Mouse (Mus musculus) frontal cortex, adult (tissue): ENCODE data around the gene Tssk3.
A peak's percentile ranks its signal among the peaks of the same experiment; 100 is the strongest.
"Not testable (repeated sequence)": the region's sequence is repeated elsewhere in the genome, so short reads cannot be mapped to it uniquely, and the experiment has no call there.

ENCODE experiments used
- ATAC-seq: cut with Nextera tagmentation; 2 replicates; pipeline ENCODE4 v1.9.2; 2017; ENCODE audit warnings: mild to moderate bottlenecking, moderate library complexity, mixed read lengths; ENCODE audit not compliant: low TSS enrichment

The Tssk3 gene

DNA sequence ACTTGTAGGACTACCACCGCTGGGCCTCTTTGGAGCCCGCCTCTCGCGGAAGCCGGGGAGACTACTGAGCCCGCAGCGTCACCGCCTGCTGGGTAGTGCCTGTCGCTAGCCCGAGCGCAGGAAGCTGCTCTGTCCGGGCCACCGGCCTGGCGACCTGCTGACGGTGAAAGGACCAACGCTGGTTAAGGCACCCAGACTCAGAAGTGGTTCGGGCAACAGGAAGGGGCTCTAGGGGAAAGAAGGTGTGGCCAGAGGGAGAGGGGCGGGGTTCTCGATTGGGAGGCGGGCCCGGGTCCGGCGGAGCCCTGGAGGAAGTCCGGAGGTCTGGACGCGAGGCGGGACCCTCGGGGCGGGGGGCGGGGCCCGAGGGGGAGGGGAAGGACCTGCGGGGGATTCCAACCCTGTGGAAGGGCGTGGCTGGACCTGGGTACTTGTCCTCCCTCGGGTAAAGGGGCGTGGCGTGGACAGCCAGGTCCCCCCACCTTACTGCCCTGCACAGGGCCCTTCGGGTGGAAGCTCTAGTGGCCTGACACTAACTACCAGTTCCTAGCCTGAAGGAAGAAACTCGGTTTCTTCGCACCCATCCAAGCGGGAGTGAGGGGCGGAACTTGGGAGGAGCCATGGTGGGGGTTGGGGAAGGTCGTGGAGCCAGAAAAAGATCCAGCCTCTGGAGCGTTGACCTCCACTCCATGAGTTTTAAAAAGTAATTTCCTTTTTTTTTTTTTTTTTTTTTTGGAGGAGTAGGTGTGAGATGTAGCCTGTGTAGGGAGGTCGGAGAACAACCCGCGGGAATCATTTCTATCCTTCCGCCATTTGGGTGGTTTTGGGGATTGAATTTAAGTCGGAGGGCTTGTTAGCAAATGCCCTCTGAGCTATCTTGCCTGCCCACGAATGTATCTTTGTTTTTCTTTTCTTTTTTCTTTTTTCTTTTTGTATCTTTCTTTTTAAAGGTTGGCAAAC lies 10.1 kb upstream of the Tssk3 start:
- peak; percentile 52; the same call in 1 of the 2 replicates for ATAC-seq

GRCm38 (mm10) chr4:129500017-129500416 lies 9.2 kb upstream of the Tssk3 start:
- no peak for ATAC-seq

DNA sequence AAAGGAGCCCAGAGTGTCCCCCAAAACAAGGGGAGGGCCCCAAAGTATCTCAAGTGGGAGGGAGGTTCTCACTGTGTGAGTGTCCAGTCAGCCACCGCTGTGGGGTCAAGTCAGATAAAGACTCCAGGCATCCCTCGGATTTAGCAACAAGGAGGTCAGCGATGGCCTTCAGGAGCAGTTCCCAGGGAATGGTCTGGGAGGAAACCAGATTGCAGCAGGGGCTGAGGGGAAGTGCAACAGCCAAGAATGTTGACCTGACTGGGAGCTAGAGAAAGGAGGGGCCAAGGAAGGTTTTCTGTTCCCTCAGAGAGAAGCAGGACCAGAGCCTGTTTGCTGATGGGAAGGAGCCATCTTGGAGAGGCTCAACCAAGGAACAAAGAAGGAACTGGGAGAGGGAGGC lies 8.1 kb upstream of the Tssk3 start:
- ATAC-seq = no peak

GRCm38 (mm10) chr4:129496631-129497030 lies 5.8 kb upstream of the Tssk3 start:
- ATAC-seq = no peak

GRCm38 (mm10) chr4:129495672-129496562 lies 5.1 kb upstream of the Tssk3 start:
- peak; percentile 15; the same call in 1 of the 2 replicates for ATAC-seq

- no peak for ATAC-seq
These were observed 3.9 kb upstream of the Tssk3 start for GRCm38 (mm10) chr4:129494681-129495080.

DNA sequence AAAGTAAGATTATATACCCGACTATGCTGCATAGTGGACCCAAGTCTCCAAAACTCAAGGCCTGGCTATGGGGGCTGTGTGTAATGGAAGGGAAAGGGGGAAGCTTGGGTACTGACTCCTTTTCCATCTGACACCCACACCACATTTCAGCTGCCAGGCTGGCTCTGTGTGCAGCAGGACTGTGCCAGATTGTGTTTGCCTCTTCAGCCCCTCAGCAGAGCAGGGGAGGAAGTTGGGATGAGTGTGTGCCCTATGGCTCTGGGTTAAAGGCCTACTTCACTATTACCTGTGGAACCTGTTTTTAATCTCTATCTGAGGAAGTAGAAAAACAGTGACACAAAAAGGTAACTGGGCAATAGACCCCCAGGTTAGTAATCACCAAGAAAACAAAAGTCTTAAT lies 9.7 kb downstream of the Tssk3 start:
- no peak; the same call in 1 of the 2 replicates for ATAC-seq

- no peak for ATAC-seq
These were observed 11.0 kb downstream of the Tssk3 start for GRCm38 (mm10) chr4:129479863-129480262.

- no peak for ATAC-seq
These were observed 14.8 kb downstream of the Tssk3 start for GRCm38 (mm10) chr4:129476047-129476446.

DNA sequence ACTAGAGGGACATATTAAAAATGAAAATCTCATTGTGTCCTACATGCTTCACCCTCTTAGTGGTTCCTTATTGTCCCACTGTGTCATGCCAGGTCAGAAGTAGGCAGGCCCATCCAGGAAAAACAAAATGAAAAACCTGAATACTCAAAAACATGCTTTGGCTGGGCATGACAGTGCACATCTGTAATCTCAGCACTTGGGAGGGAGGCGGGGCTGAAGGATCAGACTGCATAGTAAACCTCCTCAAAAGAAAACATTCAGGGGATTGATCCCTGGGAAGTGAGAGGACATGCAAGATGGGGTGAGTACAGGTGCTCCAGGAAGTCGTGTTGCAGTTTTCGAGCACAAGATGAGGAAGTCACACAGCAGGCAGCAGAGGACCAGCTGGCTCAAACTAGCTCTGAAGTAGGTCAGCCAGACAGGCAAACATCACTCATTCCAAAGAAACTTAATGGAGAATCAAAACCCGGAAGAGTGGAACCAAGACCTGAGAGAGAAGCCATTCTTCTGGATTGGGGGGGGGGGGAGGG lies 26.5 kb downstream of the Tssk3 start:
- ATAC-seq = no peak

DNA sequence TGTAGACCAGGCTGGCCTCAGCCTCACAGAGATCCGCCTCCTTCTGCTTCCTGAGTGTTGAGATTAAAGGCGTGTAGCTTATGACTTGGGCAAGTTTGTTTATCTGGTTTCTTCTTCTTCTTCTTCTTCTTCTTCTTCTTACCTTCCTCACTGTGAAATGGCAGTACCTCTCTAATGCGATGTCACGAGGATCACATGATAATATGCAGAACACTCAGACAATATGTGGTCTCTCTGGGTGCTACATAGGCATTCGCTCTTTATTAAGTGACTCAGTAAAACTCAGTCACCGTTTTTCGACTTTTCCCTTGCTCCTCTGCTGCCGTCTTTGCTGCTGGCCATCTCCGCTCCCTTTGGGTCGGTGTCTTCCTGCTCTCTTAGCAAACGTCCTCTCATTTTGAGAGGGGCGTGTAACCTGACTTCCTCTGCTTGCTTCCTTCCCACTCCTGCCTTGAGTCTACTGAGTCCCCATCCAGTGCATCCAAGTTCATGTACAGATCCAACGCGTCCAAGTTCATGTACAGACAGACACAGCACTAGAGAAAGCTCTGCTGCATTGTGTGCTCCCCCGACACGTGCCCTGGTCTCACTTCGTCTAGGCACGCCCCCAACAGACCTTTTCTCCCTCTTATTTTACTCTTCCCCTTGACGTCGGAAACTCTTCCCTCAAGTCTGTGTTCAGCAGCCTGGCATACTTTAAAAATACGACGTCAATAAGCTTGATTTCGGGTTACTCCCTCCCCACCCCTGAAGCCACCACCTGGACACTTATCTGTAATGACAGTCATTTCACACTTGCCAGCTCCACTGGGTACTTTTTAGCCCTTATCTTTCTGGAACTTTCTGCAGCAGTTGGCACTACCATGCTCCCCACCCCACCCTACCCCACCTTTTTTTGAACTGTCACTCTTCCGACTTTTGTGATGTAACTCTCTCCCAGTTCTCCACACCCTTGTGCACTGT lies 27.4 kb downstream of the Tssk3 start:
- no peak for ATAC-seq

GRCm38 (mm10) chr4:129462118-129462517 lies 28.7 kb downstream of the Tssk3 start:
- no peak for ATAC-seq

DNA sequence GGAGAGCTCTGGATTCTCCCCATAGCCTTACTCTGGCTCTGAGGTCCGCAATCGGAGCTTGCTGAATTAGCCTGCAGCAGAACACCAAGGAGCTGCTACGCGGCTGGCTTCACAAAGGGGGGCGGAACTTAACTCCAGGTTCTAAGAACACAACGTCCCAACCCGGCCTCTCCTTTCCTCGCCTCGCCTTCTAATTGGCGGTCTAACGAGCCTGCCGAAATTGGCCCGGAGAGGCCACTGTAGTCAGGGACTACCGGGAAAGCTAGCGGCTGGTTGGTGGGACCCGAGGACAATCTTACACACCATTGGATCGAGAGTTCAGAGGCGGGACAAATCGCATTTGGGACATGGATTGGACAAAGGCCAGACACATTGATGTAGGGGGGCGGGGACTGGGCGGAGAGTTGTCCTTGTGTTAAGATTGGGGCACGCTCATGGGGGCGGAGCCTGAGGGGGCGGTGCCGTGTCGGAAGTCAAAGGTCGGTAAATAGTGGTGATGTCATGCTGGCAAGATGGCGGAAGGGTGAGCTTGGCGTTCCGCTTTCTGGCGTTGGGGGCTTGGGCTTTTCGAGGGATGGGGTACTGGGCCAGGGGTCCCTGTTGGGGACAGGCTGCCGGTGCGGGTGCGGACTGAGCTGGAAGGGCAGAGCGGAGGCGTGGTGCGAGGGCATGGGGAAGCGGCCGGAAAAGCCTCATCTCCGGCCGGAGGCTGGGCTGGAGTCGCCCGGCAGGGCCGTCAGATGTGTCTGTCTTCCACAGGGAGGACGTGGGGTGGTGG lies 29.4 kb downstream of the Tssk3 start, which contains the start of gene Bsdc1:
Bsdc1 (plus strand) TSS at position 399 of the 778 bp plus-strand sequence.
- peak; percentile 94 for ATAC-seq

DNA sequence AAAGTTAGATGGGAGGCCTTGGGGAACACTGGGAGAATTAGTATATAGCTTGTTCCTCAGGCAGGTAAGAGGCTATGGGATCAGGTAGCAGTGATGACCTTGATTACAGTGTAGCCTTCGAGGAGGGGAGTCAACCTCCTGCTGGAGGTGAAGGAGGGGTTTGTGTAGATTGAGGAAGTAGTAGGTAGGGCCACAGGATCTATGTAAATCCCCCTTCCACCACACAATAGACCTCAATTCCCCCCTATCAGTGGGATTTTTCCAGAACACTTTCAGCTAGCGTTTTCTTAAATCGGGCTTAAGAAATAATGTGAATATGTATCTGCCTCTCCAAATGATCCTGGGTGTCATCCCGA lies 30.0 kb downstream of the Tssk3 start:
- 0 out of 2 replicates have a peak, but pooled peaks have one; percentile 16 for ATAC-seq

- ATAC-seq = no peak
These were observed 31.1 kb downstream of the Tssk3 start for GRCm38 (mm10) chr4:129459726-129460125.

DNA sequence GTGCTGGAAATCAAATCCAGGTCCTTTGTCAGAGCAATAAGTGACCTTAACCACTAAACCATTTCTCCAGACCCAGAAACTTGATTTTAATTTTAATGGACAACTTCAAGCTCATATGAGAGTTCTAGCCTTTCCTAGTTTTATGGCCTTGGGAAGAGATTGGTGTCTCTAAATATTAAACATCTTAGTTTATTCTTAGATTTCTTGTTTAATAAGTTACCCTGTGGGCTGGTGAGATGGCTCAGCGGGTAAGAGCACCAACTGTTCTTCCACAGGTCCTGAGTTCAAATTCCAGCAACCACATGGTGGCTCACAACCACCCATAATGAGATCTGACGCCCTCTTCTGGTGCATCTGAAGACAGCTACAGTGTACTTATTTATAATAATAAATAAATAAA lies 33.5 kb downstream of the Tssk3 start:
- ATAC-seq = not testable (repeated sequence)

DNA sequence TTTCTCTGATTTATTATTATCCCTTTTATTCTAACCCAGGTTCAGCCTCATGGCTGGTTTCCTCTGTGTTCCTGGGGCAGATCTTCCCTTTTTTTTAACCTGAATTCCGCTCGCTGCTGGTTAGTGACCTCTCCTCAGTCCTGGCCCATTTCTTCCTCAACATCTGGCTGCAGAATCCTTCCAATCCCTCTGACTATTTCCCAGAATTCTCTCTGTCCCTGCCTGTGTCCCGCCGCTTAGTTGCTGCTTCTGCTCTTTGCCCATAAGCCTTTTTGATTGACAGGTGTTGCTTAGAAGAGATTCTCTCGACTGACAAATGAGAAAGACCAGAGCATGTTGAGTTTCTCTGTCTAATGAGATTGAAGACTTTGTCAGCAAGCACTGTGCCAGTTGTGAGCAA lies 34.7 kb downstream of the Tssk3 start:
- no peak for ATAC-seq

DNA sequence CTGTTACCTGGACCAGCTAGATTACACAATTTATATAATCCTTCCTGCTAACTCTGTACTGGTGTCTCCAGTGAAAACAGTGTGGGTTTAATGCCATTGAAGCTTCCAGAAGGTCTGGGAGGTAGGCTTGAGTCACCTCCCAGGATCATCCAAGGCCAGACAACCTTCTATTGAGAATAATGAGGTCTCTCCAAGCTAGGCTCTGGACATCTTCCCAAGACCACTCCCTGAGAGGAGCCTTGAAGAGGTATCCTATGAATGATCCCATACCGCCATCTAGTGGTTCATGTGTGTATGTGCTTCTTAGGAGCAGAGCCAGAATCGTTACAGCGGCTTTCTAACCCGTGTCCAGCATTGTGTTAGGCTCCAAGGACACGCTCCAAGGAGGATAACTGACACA lies 35.6 kb downstream of the Tssk3 start:
- ATAC-seq = peak; percentile 64

GRCm38 (mm10) chr4:129451471-129452169 lies 39.2 kb downstream of the Tssk3 start:
- no peak for ATAC-seq

GRCm38 (mm10) chr4:129450851-129451250 lies 40.0 kb downstream of the Tssk3 start:
- no peak for ATAC-seq
